Mouse (Mus musculus): ENCODE data around the gene Grik3. TPM values are rescaled to one million over a fixed set of nuclear protein-coding genes. Genes with fewer than 3 reads are reported as not detected.

The Grik3 gene
- polyA plus RNA-seq (2012) = not detected in 2 replicates

GRCm38 (mm10) chr4:125490661-125491504 is at the start of gene Grik3:
TSS of gene Grik3 (plus strand) at chr4:125490700.
- Histone ChIP-seq H3K27me3 (ENCODE audit: control insufficient read depth) (peaks cover 89% of the 10 kb centered on the region), H3K36me3 (ENCODE audit: control insufficient read depth) (no peaks in the 10 kb centered on the region), H3K4me1 (ENCODE audit: control insufficient read depth) (no peaks in the 10 kb centered on the region), H3K9me3 (ENCODE audit: control insufficient read depth, low read length) (no peaks in the 10 kb centered on the region), H3K4me3 (replicated peaks) (no peak within 1 kb of the TSS)
- TF ChIP-seq GATA1 (IDR thresholded peaks at IDR 0.05; ENCODE audit: low read length) (no peak), TAL1 (IDR thresholded peaks at IDR 0.05; ENCODE audit: low read length) (no peak)

GRCm38 (mm10) chr4:125441821-125442220 is 48.7 kb upstream of the Grik3 start:
- no peak overlapping the region for H3K4me3 ChIP-seq (replicated peaks)
- no peaks in the 10 kb centered on the region for H3K4me1 ChIP-seq (ENCODE audit: control insufficient read depth)
- H3K27me3 ChIP-seq (ENCODE audit: control insufficient read depth) = no peaks in the 10 kb centered on the region; the same call in 1 of the 2 replicates
- no peaks in the 10 kb centered on the region for H3K9me3 ChIP-seq (ENCODE audit: control insufficient read depth, low read length)
- H3K36me3 ChIP-seq (ENCODE audit: control insufficient read depth) = no peaks in the 10 kb centered on the region
- TF ChIP-seq TAL1 (IDR thresholded peaks at IDR 0.05; ENCODE audit: low read length) (no peak), GATA1 (IDR thresholded peaks at IDR 0.05; ENCODE audit: low read length) (no peak)

GRCm38 (mm10) chr4:125444366-125444765 is 46.1 kb upstream of the Grik3 start:
- TF ChIP-seq GATA1 (IDR thresholded peaks at IDR 0.05; ENCODE audit: low read length) = no peak
- TF ChIP-seq TAL1 (IDR thresholded peaks at IDR 0.05; ENCODE audit: low read length) = no peak
- Histone ChIP-seq H3K4me3 (replicated peaks) (no peak overlapping the region), H3K9me3 (ENCODE audit: control insufficient read depth, low read length) (no peaks in the 10 kb centered on the region), H3K4me1 (ENCODE audit: control insufficient read depth) (no peaks in the 10 kb centered on the region), H3K27me3 (ENCODE audit: control insufficient read depth) (no peaks in the 10 kb centered on the region; the same call in 1 of the 2 replicates), H3K36me3 (ENCODE audit: control insufficient read depth) (no peaks in the 10 kb centered on the region)

- TF ChIP-seq TAL1 (IDR thresholded peaks at IDR 0.05; ENCODE audit: low read length) = no peak
Observed at GRCm38 (mm10) chr4:125450602-125451321, 39.7 kb upstream of the Grik3 start.

GRCm38 (mm10) chr4:125451821-125452220 is 38.7 kb upstream of the Grik3 start:
- no peaks in the 10 kb centered on the region for H3K36me3 ChIP-seq (ENCODE audit: control insufficient read depth)
- no peak for TF ChIP-seq GATA1 (IDR thresholded peaks at IDR 0.05; ENCODE audit: low read length)
- no peak for TF ChIP-seq TAL1 (IDR thresholded peaks at IDR 0.05; ENCODE audit: low read length)
- H3K4me3 ChIP-seq (replicated peaks) = no peak overlapping the region

More at GRCm38 (mm10) chr4:125450602-125451321, 39.7 kb upstream of the Grik3 start:
- Histone ChIP-seq H3K36me3 (ENCODE audit: control insufficient read depth) (no peaks in the 10 kb centered on the region), H3K27me3 (ENCODE audit: control insufficient read depth) (no peaks in the 10 kb centered on the region), H3K4me1 (ENCODE audit: control insufficient read depth) (no peaks in the 10 kb centered on the region), H3K4me3 (replicated peaks) (no peak overlapping the region), H3K9me3 (ENCODE audit: control insufficient read depth, low read length) (no peaks in the 10 kb centered on the region)

GRCm38 (mm10) chr4:125456506-125456905 is 34.0 kb upstream of the Grik3 start:
- no peaks in the 10 kb centered on the region for H3K27me3 ChIP-seq (ENCODE audit: control insufficient read depth)

More at GRCm38 (mm10) chr4:125451821-125452220, 38.7 kb upstream of the Grik3 start:
- Histone ChIP-seq H3K27me3 (ENCODE audit: control insufficient read depth) (no peaks in the 10 kb centered on the region), H3K4me1 (ENCODE audit: control insufficient read depth) (no peaks in the 10 kb centered on the region), H3K9me3 (ENCODE audit: control insufficient read depth, low read length) (no peaks in the 10 kb centered on the region)

GRCm38 (mm10) chr4:125457152-125458093 is 33.1 kb upstream of the Grik3 start:
- Histone ChIP-seq H3K4me1 (ENCODE audit: control insufficient read depth) (no peaks in the 10 kb centered on the region), H3K27me3 (ENCODE audit: control insufficient read depth) (no peaks in the 10 kb centered on the region), H3K4me3 (replicated peaks) (no peak overlapping the region), H3K36me3 (ENCODE audit: control insufficient read depth) (no peaks in the 10 kb centered on the region), H3K9me3 (ENCODE audit: control insufficient read depth, low read length) (no peaks in the 10 kb centered on the region)
- TF ChIP-seq TAL1 (IDR thresholded peaks at IDR 0.05; ENCODE audit: low read length) (no peak), GATA1 (IDR thresholded peaks at IDR 0.05; ENCODE audit: low read length) (no peak)

More at GRCm38 (mm10) chr4:125456506-125456905, 34.0 kb upstream of the Grik3 start:
- Histone ChIP-seq H3K36me3 (ENCODE audit: control insufficient read depth) (no peaks in the 10 kb centered on the region), H3K9me3 (ENCODE audit: control insufficient read depth, low read length) (no peaks in the 10 kb centered on the region), H3K4me3 (replicated peaks) (no peak overlapping the region), H3K4me1 (ENCODE audit: control insufficient read depth) (no peaks in the 10 kb centered on the region)
- no peak for TF ChIP-seq TAL1 (IDR thresholded peaks at IDR 0.05; ENCODE audit: low read length)

GRCm38 (mm10) chr4:125459791-125460190 is 30.7 kb upstream of the Grik3 start:
- Histone ChIP-seq H3K9me3 (ENCODE audit: control insufficient read depth, low read length) (no peaks in the 10 kb centered on the region), H3K36me3 (ENCODE audit: control insufficient read depth) (no peaks in the 10 kb centered on the region), H3K4me1 (ENCODE audit: control insufficient read depth) (no peaks in the 10 kb centered on the region), H3K4me3 (replicated peaks) (no peak overlapping the region), H3K27me3 (ENCODE audit: control insufficient read depth) (no peaks in the 10 kb centered on the region)
- TF ChIP-seq GATA1 (IDR thresholded peaks at IDR 0.05; ENCODE audit: low read length) = no peak
- no peak for TF ChIP-seq TAL1 (IDR thresholded peaks at IDR 0.05; ENCODE audit: low read length)
